Mouse (Mus musculus) megakaryocyte-erythroid progenitor cell, adult 5-6 weeks (primary cell): ENCODE data around the gene Pcdh15. TPM values are rescaled to one million over a fixed set of nuclear protein-coding genes. Genes with fewer than 3 reads are reported as not detected.

Experiments
- ATAC-seq: replicated peaks from 2 replicates; pipeline ENCODE4 v1.8.0; 2016; ENCODE audit warnings: mild to moderate bottlenecking, inconsistent platforms; ENCODE audit not compliant: severe bottlenecking, poor library complexity, low FRiP score, low TSS enrichment
- total RNA-seq, 2 experiments: library from RNA; stranded (forward) in 1 of 2; stranded (reverse) in 1 of 2; fragments of 200-1000, 215-1000 nt in 1 of 2; fragments of >200 nt in 1 of 2; fragmentation: Nextera tagmentation in 1 of 2; gene quantifications; 2 replicates each; pipeline ENCODE4 v1.2.3; 2014 to 2017

Pcdh15 gene
- total RNA-seq, 2 experiments from 2014 or later = not detected

DNA sequence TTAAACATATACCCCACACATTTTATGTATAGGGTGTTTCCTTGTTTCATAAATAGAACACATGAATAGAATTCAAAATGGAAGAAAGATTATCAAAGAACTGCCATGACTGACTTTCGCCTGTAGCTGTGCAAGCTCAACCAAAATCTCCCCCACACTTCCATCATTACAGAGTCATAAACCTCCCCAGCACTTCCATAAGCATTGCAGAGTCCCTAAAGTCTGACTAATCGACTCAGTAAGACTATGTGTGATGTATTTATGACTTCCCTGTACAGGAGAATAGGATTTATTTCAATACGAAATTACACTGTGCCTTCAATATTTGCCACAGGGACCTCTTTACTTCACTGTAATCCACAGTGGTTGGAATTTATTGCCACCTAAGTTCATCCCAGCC, 1082.8 kb downstream of the Pcdh15 start:
- ATAC-seq = no peak

GRCm38 (mm10) chr10:74203650-74204049, 1104.5 kb downstream of the Pcdh15 start:
- ATAC-seq = no peak

GRCm38 (mm10) chr10:74217268-74217667, 1118.1 kb downstream of the Pcdh15 start:
- no peak for ATAC-seq

DNA sequence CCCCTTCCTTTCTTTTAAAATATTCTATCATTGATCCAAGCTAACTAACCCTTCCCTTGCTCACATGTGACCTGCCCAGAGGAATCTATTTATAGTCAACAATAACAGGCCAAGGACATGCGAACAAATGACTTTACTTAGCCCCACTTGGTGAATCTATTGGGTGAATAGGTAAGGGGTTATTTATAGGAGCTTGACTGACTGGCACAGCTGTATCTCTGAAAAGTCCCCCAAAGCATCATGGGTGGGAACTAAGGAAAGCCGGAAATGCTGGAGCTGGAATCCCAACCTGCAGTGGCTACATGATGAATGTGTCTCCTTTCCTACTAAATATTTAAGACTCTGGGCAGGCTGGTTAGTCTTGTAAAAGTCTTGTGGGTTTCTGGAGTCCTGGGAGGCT, 1121.3 kb downstream of the Pcdh15 start:
- no peak for ATAC-seq

DNA sequence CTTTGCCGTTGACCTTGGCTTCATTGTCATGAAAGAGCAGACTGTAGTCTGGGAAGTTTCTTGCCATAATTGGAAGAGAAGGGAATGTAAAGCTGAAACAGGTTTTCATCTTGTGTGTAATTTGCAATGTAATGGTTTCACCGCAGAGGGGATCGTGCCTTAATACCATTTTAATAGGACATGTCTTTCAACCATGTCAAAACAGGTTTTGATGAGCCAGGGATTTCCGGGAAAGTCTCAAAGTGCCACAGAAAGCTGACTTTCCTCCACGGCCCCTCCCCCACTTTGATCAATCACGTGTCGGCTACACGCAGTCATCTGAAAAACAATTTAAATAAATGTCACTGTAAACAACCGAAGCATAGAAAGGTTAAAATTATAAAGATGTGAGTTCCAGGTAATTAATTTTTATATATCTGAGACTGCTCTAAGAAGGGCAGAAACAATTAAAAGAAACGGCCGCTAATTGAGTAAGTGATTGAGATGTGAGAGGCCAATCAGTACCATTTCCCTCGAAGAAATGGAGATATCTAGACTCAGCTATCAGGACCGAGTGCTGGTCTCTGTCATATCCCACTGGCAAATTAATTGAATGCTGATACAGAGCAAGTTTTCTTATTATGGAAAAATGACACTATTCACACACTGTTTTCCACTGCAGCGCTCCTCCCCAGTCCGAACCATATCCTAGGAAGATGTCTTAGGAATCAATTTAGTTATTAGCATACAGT, 1158.7 kb downstream of the Pcdh15 start:
- ATAC-seq = no peak

- no peak for ATAC-seq
Observed at GRCm38 (mm10) chr10:74258639-74259038, 1159.5 kb downstream of the Pcdh15 start.

- no peak for ATAC-seq
Observed at GRCm38 (mm10) chr10:74269637-74270269, 1170.6 kb downstream of the Pcdh15 start.

DNA sequence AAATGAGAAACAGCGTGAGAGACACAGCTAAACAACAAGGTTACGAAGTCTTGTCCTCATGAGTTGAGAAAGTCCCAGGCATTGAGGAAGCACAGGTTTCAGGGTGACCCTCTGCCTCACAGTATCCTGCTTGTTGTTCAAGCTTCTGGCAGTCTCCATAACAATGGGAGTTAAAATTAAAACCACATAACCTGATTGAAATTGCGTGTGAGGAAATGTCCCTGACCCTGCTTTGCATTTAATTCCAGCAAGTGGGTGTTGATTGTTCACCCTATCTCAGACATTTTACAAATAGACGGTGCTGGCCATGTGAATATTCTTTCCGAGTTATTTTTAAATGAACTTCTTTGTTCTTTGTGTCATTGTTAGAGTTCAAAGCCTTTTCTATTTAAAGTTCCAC, 1171.8 kb downstream of the Pcdh15 start:
- no peak for ATAC-seq

DNA sequence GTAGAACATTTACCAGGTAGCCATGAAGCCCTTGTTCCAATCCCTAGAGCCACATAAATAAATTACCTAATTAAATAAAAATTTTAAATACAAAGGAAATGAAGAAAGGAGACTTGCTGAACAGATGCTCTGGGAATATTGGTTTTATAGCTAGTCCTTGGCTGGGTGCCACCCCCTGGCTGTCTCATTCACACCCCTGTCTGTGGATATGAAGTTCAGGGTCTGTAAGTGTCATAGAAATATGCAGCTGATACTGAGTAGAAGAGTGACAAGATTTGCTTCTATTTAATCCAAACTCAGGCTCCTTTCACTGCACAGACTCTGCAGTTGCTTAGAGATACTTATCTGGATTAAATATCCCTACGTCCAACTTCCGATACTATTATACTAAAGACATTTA, 1205.0 kb downstream of the Pcdh15 start:
- no peak for ATAC-seq

DNA sequence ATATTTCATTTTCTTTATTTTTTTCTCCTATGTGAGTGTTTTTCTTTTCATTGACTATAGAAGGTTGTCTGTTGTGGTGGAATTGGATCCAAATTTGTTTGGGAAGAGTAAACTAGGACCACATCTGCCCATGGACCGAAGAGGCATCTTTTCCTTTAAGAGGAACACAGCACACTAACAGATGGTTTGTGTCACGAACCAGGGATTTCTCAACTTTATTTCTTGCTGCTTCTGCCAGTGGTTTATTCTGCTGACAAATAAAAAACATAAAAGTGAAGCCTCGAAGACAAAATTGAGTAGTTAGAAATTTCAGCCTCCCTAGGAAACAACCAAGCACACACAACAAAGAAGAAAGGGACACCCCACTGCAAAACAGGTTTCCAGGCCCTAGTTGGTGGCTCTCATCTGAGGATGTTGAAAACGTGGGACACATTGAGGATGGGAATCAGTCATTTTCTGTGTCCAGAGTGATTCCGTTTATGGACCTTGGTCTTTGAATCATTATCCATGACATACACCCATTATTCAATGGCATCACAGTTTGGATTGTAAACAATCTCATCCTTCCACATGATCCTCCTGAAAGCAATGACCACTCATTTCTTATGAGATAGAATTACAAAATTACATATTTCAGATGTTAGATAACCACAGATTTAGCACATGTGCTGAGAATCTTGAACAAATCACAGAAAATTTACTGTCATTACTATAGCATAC, 1206.5 kb downstream of the Pcdh15 start:
- no peak for ATAC-seq

DNA sequence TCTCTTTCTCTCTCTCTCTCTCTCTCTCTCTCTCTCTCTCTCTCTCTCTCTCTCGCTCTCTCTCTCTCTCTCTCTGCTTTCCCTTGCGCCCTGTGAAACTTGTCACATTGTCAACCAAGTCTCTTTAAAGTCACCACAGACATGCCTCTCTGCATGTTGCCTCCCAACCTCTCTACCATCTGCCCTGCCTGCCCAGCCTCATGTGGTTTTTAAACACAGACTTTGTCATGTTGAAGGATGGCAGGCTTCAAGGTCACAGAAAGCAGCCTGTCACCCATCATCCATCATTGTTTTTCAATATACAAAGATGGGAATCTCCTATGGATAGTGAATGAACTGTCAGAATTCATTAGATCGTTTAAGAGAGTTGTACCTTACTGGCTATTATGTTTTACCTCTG, 1207.9 kb downstream of the Pcdh15 start:
- ATAC-seq = no peak

DNA sequence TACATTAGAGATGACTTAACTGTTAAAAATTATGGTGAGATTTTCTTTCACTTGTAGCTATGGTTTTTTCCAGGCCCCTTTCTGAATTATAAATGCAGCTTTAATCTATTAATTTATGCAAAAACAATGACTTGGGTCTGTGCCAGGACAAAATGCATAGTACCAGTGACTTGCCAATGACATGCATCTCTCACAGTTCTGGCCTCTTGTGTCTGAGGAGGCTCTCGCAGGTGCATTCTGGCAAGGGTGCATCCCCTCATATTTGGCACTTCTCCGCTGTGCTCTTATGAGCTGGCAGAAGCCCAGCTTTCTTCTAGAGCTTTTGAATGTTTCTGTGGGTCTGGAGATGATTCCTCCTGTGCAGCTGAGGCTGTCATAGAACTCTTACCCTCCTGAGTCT, 1216.9 kb downstream of the Pcdh15 start:
- ATAC-seq = no peak

DNA sequence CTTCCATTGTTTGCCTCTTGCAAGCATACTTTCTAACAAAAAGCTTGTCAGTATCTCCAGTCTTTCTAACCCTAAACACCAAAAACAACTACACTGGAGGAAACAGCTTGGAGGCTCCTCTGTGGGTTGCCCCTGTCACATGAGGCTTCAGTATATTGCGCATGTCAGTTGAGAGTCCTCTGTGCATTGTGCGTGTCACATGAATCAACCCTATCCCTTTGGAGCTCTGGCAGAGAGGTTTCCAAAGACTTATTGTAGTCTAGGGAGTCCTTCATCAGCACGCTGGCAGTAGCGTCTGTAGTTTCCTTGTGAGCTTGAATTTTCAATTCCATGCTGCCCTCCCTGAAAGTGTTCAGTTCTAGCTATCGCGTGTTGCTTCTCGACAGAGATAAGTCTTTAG, 1236.3 kb downstream of the Pcdh15 start:
- ATAC-seq = no peak

DNA sequence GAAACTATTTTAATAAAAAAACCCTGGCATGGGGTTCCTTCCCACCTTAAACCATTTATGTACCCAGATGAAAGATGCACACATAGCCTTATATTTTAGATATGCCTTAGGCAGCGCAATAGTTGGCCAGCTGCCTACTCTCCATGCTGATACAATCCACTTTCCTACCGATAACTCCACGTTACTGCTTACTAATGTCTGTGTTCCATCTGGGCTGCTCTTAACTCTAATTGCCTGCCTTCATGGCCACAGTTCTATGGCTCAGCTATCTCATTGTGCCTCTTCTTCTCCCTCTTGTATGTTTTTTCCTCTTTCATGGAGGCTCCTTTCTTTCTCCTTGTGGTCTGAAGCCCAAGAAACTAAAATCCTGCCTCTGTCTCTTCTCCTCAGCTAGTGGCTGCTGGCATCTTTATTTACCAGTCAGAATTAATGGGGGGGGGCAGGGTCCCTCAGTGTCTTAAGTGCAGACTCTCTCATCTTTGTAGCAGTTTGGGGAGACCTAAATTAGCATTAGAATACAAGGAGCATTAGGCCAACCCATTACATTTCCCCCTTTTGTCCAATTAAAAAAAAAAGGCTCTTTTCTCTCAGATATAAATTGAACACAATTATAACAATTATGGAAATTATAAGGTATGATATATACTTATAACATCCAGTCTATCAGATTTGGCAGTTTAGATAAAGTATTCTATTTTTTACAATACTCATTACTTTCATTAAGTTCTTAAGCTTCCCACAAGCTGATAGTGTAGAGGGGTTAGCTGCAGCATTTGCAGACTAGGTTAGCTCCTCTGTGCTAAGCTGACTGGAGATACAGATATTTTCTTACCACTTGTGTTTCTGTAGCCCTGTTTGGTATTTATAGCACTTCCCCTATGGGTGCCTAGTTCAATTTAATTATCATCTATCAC, 1240.4 kb downstream of the Pcdh15 start:
- no peak for ATAC-seq

- ATAC-seq = no peak
Observed at GRCm38 (mm10) chr10:74359526-74359925, 1260.4 kb downstream of the Pcdh15 start.

GRCm38 (mm10) chr10:74378697-74379096, 1279.6 kb downstream of the Pcdh15 start:
- ATAC-seq = no peak

DNA sequence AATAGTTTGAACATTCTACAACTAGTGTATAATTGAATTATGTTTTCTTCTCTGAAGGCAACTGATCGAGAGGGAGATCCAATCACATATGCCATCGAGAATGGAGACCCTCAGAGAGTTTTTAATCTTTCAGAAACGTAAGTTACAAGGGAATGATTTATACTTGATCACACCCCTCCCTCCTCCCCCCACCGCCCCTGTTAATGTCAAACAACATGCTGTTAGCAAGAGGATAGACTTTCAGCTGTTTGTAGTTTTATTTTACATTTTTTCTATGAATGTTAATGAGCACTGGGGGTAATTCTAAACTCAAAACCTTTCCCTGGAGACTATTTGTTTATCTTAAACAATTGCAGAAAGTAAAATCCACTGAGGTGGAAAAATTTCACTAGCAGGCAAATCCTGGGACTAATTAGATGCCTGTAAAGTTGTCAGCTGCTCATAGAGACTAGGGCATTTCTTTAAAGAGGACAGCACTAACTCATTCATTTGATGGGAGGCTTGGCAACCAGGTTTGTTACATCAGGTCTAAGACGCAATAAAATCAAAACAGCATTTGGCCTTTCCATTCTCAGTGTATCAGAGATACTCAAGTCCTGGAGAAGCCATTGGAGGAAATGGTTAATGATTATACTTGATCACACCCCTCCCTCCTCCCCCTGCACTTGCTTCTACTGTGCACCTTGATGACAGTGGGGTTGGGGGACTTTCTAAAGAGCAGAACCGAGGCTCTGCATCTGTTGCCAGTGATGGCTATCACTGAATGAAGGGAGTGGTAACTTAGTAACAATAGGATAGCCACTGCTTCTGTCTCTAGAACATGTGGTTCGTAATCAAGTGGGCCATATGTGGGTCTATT, 1280.4 kb downstream of the Pcdh15 start:
- ATAC-seq = no peak

DNA sequence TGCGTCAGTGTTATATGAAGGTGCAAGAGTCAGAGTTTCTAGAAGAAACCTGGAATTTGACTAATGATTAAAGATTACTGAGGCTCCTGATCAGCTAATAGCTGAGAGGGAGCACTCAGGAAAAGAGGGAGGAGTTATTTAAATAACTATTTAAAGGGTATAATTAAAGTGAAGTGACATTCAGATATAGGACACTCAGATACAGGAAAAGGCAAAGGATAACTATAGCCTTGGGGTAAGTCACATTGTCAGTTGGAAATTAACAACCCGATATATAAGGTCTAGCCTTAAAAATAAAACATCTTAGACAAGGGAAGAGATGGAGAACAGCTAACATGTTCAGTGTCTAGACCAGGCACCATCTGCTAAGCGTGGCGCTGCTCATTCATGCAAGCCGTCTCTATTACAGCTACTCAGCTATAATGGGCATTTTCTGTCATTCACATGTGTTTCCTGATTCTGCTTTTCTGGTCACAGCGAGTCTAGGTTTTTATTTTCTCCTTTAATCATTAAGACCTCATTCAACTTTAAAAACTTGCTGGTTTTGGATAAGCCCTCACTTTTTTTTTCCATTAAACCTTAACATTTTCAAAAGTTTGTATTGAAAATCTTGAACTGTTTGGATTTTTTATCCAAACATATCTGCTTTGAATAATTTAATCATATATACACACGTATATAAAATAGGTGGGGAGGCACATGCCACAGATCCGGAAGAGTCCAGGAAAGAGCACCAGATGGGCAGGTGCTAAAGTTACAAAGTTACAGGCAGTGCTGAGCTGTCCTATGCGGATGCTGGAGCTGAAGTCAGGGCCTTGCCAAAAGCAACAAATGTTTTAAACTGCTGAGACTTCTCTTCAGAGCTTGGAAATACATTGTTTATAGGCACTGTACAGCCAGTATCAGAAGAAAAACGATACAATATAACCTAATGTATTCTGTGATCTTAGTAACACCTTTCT, 1288.7 kb downstream of the Pcdh15 start:
- no peak for ATAC-seq
